Mouse (Mus musculus) olfactory bulb, adult 2 months (tissue): ENCODE measurements at regions not wholly inside any gene's neighbourhood (a gene's known extent, or its start where the extent isn't known, plus 50 kb on each side); places are given as distances from the start of the nearest gene placed in this dataset.

ENCODE experiments used
- H3K27ac ChIP-seq: fragments of 200-500 bp; 2 replicates; pipeline ENCODE4 v1.5.1; 2012; ENCODE audit warnings: low read depth, low read length; ENCODE audit not compliant: insufficient read depth
- H3K4me1 ChIP-seq: fragments of 200-500 bp; 2 replicates; pipeline ENCODE4 v1.6.1; 2012; ENCODE audit warnings: low read length; ENCODE audit not compliant: control insufficient read depth, insufficient read depth
- H3K4me3 ChIP-seq: fragments of 200-500 bp; 2 replicates; pipeline ENCODE4 v1.5.1; 2012; ENCODE audit warnings: mild to moderate bottlenecking, low read depth, low read length, moderate library complexity; ENCODE audit not compliant: insufficient read depth
- CTCF ChIP-seq: fragments of 200-500 bp; IDR thresholded peaks from 2 replicates; pipeline ENCODE4 v1.5.1; 2012; ENCODE audit warnings: low read depth, mild to moderate bottlenecking, low read length, moderate library complexity; ENCODE audit not compliant: insufficient read depth
- POLR2A ChIP-seq: fragments of 200-500 bp; IDR thresholded peaks from 2 replicates; pipeline ENCODE4 v1.6.1; 2012; ENCODE audit warnings: mild to moderate bottlenecking, low read depth, low read length, moderate library complexity; ENCODE audit not compliant: insufficient read depth
- whole genome bisulfite sequencing: fragments of 180-500 bp; shearing (Covaris S2); methylation state at CpG from one replicate; pipeline ENCODE4 v1.1.7; 2018; 5-methylcytosine and 5-hydroxymethylcytosine counted together

- no peak overlapping the region for H3K4me3 ChIP-seq
- WGBS, result 93% methylated on average over 4 of the region's 4 CpGs
- no peaks in the 10 kb centered on the region for H3K4me1 ChIP-seq
- H3K27ac ChIP-seq, result no peak overlapping the region
- no peak for TF ChIP-seq POLR2A
- TF ChIP-seq CTCF, result no peak
Measured at GRCm38 (mm10) chr3:102386091-102386490, 83.6 kb upstream of the Ngf start.

- WGBS, result 61% methylated on average over 2 of the region's 2 CpGs
- Histone ChIP-seq H3K4me1 (no peaks in the 10 kb centered on the region), H3K27ac (no peak overlapping the region), H3K4me3 (no peak overlapping the region)
- TF ChIP-seq POLR2A (no peak), CTCF (no peak)
Measured at GRCm38 (mm10) chr3:102384596-102384995, 85.1 kb upstream of the Ngf start.

GRCm38 (mm10) chr3:102383671-102384070 lies 86.0 kb upstream of the Ngf start:
- Histone ChIP-seq H3K27ac (no peak overlapping the region), H3K4me1 (no peaks in the 10 kb centered on the region), H3K4me3 (no peak overlapping the region)
- WGBS, result 87% methylated on average over 8 of the region's 8 CpGs
- no peak for TF ChIP-seq POLR2A
- no peak for TF ChIP-seq CTCF

DNA sequence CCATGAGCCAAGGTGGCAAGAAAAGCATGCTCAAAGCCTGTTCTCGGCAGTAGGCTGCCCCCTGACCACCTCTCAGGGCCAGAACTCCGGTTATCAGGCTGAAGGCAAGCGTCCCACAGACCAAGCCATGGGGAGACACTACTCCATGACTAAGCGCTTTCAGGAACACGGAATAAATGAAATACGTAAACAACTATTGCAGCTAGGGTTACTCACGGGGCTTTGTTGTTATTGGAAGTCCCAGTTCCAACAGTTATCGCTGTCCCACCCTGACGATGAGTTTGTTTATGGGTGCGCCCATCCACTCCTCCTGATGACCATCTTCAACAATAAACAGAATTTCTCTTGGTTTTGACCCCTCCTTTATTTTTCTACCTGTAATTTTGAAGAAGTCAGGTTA lies 88.0 kb upstream of the Ngf start:
- H3K27ac ChIP-seq, result no peak overlapping the region
- H3K4me3 ChIP-seq, result no peak overlapping the region
- H3K4me1 ChIP-seq, result no peaks in the 10 kb centered on the region
- TF ChIP-seq CTCF, result no peak
- no peak for TF ChIP-seq POLR2A
- 94% methylated on average over 10 of the region's 10 CpGs for WGBS

DNA sequence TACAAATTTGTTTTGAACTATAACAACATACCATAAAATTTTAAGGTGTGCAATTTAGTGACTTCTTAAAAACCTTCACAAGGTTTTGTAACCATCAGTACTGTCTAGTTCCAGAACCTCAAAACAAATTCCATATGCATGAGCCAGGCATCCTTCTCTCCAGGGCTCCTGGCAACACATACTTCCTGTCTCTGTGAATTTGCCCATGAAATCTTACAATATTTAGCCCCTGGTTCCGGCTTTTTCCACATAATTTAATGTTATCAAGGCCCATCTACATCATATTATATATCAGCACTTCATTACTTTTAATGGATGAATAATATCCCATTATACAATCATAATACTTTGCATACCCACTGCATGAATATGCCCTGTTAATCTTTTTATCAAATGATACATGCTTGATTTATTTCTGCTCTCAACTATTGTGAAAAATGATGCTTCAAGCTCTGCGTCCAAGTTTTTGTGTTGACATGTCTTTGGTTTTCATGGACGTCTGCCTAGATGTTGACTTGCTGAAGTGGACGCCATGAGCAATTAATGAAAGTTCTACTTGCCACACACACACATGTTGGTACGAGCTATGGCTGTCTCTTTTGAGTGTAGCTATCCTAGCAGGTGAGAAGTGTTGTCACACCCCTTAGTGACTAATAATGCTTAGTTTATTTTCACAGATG lies 95.2 kb upstream of the Ngf start:
- TF ChIP-seq CTCF, result no peak
- no peak for TF ChIP-seq POLR2A
- Histone ChIP-seq H3K4me3 (no peak overlapping the region), H3K4me1 (no peaks in the 10 kb centered on the region), H3K27ac (no peak overlapping the region)
- 87% methylated on average over 5 of the region's 5 CpGs for WGBS

DNA sequence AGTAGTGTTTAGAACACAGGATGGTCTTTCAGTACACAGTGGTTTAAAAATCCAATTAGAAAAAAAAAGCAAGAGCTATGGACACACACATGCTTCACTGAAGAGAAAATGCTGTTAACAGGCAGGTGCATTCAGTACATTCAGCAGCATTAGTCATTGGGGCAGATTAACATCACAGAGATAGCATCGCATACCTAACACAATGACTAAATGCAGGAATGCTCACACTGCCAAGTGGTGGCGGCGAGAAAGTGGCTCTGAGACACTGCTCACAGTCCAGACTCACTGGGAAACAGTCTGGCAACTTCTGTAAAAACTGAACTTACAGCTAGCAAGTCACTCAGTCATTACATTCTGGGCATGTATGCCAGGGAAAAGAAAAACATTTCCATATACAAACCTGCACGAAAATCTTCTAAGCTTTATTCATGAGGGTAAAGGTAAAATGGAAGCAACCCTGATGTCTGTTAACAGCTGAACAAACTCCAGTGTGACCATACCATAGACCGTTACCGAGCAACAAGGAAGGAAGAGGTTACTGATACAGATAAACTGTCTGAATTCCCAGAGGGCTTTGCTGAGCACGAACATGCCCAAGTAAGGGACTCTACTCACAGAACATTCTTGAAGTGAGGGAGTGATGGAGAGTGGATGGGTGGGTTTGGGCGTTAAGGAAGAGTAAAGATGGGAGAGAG lies 97.4 kb upstream of the Ngf start:
- no peak overlapping the region for H3K4me3 ChIP-seq
- TF ChIP-seq CTCF (no peak), POLR2A (no peak)
- no peaks in the 10 kb centered on the region for H3K4me1 ChIP-seq
- H3K27ac ChIP-seq, result no peak overlapping the region
- WGBS, result 72% methylated on average over 8 of the region's 8 CpGs

DNA sequence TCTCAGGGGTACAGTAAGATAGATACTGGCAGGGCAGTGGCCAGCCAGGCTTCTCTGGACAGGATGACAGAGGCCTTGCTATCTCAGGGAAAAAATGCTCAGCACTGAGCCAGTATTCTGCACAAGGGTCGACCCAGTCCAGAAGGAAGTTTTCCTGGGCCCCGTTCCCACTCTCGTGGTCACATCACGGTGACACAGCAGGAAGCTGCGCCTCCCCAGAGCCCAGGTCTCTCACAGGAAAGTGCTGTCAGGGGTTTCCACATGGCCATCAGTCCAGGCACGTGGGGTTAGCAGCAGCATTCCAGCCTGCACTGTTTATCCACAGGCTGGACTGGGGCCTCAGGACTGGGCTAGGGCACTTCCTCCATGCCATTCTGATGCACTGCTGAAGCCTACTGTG lies 103.5 kb upstream of the Ngf start:
- Histone ChIP-seq H3K4me3 (no peak overlapping the region), H3K27ac (no peak overlapping the region), H3K4me1 (peaks cover under 1% of the 10 kb centered on the region; the same call in 1 of the 2 replicates)
- WGBS, result 82% methylated on average over 6 of the region's 6 CpGs
- TF ChIP-seq CTCF (no peak), POLR2A (no peak)

- no peak overlapping the region for H3K4me3 ChIP-seq
- peaks cover 4% of the 10 kb centered on the region; the same call in 1 of the 2 replicates for H3K4me1 ChIP-seq
- no peak overlapping the region for H3K27ac ChIP-seq
- 69% methylated on average over 5 of the region's 5 CpGs for WGBS
- TF ChIP-seq POLR2A (no peak), CTCF (no peak)
Measured at GRCm38 (mm10) chr3:102364326-102364935, 105.3 kb upstream of the Ngf start.

- no peak for TF ChIP-seq POLR2A
- no peak overlapping the region for H3K27ac ChIP-seq
- 41% methylated on average over 9 of the region's 9 CpGs for WGBS
- no peak overlapping the region for H3K4me3 ChIP-seq
- H3K4me1 ChIP-seq, result peaks cover 4% of the 10 kb centered on the region; the same call in 1 of the 2 replicates
Measured at GRCm38 (mm10) chr3:102360732-102361280, 108.9 kb upstream of the Ngf start.
